Mouse (Mus musculus) adrenal gland, postnatal 25 days (tissue): ENCODE measurements around the gene Prkcz. TPM values are rescaled to one million over a fixed set of nuclear protein-coding genes. Genes with fewer than 3 reads are reported as not detected.

Experiments used
- DNase-seq: peaks from one replicate; pipeline ENCODE4 v3.0.0; 2021; ENCODE audit warnings: mixed read lengths
- total RNA-seq: library from RNA; stranded (reverse); gene quantifications from 2 replicates; pipeline ENCODE4 v1.2.3, GENCODE M21; 2021

The Prkcz gene
- total RNA-seq, 1 experiment from 2014 or later, result 6.3 TPM

- DNase-seq, result no peak
Measured at GRCm38 (mm10) chr4:155315031-155315430, 46.1 kb downstream of the Prkcz start.

GRCm38 (mm10) chr4:155308679-155309078 is 52.5 kb downstream of the Prkcz start:
- no peak for DNase-seq

GRCm38 (mm10) chr4:155308068-155308467 is 53.1 kb downstream of the Prkcz start:
- DNase-seq, result peak; percentile 82

GRCm38 (mm10) chr4:155307591-155307990 is 53.6 kb downstream of the Prkcz start:
- DNase-seq, result no peak

- DNase-seq, result no peak
Measured at GRCm38 (mm10) chr4:155306356-155307242, 54.6 kb downstream of the Prkcz start.

- no peak for DNase-seq
Measured at GRCm38 (mm10) chr4:155305531-155306031, 55.6 kb downstream of the Prkcz start.

DNA sequence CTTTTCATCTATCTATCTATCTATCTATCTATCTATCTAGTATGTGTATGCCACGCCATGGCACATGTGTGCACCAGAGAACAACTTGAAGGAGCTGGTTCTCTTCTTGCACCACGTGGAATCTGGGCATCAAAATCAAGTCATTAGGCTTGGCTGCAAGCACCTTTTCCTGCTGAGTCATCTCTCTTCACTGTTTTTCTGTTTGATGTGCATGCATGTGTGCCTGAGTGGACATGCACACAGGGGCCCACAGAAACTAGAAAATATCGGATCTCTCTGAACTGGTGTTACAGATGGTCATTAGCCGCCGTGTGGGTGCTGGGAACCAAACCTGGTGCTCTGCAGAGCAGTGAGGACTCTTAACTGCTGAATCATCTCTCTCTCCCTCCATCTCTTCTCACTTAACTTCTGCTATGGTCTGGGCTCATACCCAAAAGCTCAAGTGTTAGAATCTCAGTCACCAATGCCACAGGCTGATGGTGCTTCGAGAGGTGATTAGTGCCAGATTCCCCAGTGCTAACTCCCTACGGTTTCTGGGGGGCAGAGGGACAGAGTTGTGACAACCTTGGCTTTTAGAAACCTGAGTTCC is 56.6 kb downstream of the Prkcz start:
- DNase-seq, result no peak

DNA sequence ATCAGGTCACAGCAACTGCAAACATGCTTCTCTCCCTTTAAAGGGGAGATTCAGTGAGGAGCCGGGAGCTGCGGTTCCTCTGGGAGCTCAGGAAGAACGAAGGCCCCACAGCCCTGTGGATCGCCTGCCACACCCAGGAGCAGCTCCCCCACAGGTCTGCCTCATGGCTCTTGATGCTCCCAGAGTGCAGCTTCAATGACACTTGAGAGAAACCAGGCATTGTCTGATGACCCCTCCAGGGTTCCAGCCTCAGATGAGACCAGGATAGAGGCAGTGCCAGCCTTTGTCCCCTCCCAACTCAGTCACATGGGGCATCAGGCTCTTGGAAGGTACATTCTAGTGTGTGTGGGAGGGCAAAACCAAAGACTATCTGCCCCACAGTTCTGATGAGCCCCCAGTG is 59.2 kb downstream of the Prkcz start:
- DNase-seq, result no peak

DNA sequence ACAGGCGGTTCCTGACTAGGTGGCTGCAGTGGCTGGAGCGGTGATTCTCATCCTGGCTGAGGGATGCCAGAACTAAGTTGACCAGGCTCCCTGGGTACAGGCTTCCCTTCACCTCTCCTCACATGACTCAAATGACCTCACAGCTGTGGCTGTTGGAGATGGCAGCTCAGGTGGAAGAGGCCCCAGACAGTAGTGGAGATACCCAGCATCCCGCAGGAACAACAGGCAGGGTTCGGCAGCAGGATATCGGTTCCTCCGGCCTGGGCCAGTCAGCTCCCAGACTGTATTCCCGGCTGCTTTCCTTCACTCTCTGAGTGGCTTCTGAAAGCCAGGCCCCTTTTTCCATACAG is 60.1 kb downstream of the Prkcz start:
- DNase-seq, result no peak

DNA sequence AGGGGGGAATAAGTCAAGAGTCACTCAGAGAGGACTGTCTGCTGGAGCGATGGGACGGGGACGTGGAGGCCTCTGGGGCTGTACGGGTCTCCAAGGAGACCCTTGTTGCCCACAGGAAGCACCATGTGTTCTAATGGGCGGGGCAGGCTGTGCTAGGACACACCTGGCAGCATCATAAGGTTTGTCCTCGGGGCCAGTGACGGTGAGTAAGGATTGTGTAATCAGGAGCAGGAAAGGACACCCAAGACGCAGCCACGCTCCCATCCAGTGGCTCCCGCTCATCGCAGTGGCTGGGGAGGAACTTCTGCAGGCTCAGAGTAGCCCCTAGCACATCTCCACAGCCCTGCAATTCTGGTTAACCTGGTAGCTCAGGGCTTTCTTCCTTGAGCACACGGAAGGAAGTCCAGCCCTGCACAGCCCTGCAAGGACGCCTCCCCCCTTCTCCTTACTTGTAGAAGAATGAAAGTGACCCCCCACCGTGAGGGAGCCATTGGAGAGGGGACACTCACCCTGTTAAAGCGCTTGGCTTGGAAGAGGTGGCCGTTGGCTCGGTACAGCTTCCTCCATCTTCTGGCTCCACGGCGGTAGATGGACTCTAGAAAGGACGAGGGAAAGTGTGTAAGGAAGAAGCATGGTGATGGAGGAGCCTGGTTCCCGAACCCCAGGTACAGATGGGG is 60.6 kb downstream of the Prkcz start:
- DNase-seq, result no peak

GRCm38 (mm10) chr4:155298826-155299225 is 62.3 kb downstream of the Prkcz start:
- DNase-seq, result no peak

- no peak for DNase-seq
Measured at GRCm38 (mm10) chr4:155297057-155297456, 64.1 kb downstream of the Prkcz start.

- DNase-seq, result no peak
Measured at GRCm38 (mm10) chr4:155295996-155296395, 65.2 kb downstream of the Prkcz start.

DNA sequence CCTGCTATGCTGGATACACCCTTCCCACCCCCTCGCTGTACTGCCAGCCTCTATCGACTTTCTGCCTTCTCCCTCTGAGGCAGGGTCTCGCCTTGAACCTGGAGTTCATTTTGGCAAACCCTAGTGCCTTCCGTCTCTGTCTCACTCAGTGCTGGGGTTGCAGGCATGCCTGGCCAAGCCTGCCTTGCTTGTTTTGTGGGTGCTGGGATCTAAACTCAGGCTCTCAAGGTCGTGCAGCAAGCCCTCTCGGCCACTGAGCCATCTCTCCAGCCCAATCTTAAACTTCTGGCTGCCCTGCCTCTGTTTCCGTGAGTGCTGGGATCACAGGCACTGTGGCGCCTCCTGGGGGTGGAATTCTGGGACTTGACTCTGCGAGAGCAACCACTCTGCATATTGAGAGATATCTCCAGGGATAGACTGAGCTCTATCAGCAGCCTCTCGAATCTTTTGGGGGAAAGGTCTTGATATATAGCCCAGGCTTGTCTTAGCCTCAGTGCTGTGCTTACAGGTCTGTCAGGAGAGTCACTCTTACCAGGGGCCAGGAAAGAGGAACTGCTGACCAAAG is 66.1 kb downstream of the Prkcz start:
- no peak for DNase-seq

DNA sequence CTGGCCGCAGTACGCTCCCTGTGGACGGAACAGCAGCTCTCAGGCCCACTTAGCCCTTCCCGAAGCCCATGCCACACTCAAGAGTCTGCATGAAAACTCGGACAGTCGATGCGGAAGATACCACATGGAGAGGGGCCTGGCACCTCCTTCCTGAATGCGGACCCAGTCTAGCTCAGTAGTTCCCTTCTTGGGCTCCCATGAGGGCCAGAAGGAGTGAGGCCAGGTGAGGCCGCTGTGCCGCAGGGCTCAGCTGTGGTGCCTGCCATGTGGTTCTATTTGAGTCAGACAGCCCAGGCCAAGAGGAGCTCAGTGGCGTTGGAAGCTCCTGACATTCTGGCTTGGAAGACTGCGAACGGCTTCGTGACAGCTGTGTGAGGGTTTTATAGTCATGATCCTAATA is 66.8 kb downstream of the Prkcz start:
- no peak for DNase-seq

- DNase-seq, result no peak
Measured at GRCm38 (mm10) chr4:155292863-155293262, 68.3 kb downstream of the Prkcz start.

DNA sequence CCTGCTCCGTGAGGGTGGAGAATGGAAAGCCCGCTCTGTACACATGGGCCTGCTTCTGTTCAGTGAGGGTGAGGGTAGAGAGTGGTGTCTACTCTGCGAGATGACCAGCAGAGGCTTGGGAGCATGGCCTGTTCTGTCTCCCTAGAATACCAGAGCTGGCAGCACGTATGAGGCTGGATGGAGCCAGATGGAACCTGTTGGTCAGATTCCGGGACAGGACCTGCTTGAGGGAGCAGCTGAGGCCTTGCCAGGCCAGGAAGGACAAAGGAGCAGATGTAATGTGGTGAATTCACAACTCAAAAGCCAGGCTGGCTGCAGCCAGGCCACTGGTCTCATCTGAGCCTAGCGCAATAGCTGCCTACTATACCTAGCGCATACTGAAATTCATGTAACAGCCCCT is 71.1 kb downstream of the Prkcz start:
- DNase-seq, result no peak

- no peak for DNase-seq
Measured at GRCm38 (mm10) chr4:155288586-155288985, 72.6 kb downstream of the Prkcz start.

- DNase-seq, result no peak
Measured at GRCm38 (mm10) chr4:155287713-155288112, 73.4 kb downstream of the Prkcz start.

- DNase-seq, result no peak
Measured at GRCm38 (mm10) chr4:155286090-155286489, 75.1 kb downstream of the Prkcz start.

- peak; percentile 12 for DNase-seq
Measured at GRCm38 (mm10) chr4:155284521-155285379, 76.4 kb downstream of the Prkcz start.

- DNase-seq, result no peak
Measured at GRCm38 (mm10) chr4:155283585-155283984, 77.6 kb downstream of the Prkcz start.
